ENCODE assay signal across 8 mouse cellular contexts in genomic region chr19:5922119-5922942, GRCm38 (mm10). TPM values are rescaled to one million over a fixed set of nuclear protein-coding genes. Genes with fewer than 3 reads are reported as not detected.
DNase-seq lines count a peak whose midpoint lies in the region; ATAC-seq and TF ChIP-seq lines count a peak whose summit lies in the region.

No protein-coding gene starts in this region.

- ATAC-seq in forebrain, embryonic 13.5 days: no peak
- ATAC-seq in hindbrain, postnatal 0 days: no peak

- no peaks in the 10 kb centered on the region for H3K9me3 ChIP-seq in forebrain, embryonic 10.5 days
- H3K9me3 ChIP-seq in forebrain, embryonic 13.5 days (replicated peaks): no peaks in the 10 kb centered on the region
- no peaks in the 10 kb centered on the region for H3K9me3 ChIP-seq in hindbrain, postnatal 0 days (ENCODE audit: low read length)

- no peak for DNase-seq in forebrain, embryonic 10.5 days (ENCODE audit: extremely low spot score, low spot score)
- DNase-seq in gastrocnemius, adult 18-20 months (ENCODE audit: low spot score): peak; percentile 68
- no peak for DNase-seq in hindbrain, postnatal 0 days (ENCODE audit: low spot score)
- peak; percentile 59 for DNase-seq in lung, postnatal 36 days
- DNase-seq in embryo, embryonic 9.5 days (ENCODE audit: extremely low spot score): no peak
- DNase-seq in frontal cortex, adult 2 months (ENCODE audit: extremely low spot score in 1 of 2, low spot score in 1 of 2): no peak
- DNase-seq in frontal cortex, postnatal 10 days (ENCODE audit: low spot score in 2 of 2): no peak

- no peak overlapping the region; the same call in 1 of the 2 replicates for H3K9ac ChIP-seq in forebrain, embryonic 13.5 days
- peak overlapping the region; percentile 35; the same call in 1 of the 2 replicates for H3K9ac ChIP-seq in hindbrain, postnatal 0 days (replicated peaks; ENCODE audit: low read length)

- peak overlapping the region; percentile 23 for H3K4me3 ChIP-seq in forebrain, embryonic 10.5 days
- no peak overlapping the region for H3K4me3 ChIP-seq in forebrain, embryonic 13.5 days
- no peak overlapping the region; the same call in 1 of the 2 replicates for H3K4me3 ChIP-seq in hindbrain, postnatal 0 days (ENCODE audit: low read length)

- TF ChIP-seq CTCF in hindbrain, postnatal 0 days (IDR thresholded peaks at IDR 0.05; ENCODE audit: low read depth): no peak

- no peak overlapping the region; the same call in 1 of the 2 replicates for H3K4me2 ChIP-seq in forebrain, embryonic 13.5 days
- peak overlapping the region; percentile 10 for H3K4me2 ChIP-seq in hindbrain, postnatal 0 days (ENCODE audit: low read depth, low read length)

- H3K27ac ChIP-seq in forebrain, embryonic 10.5 days: 0 out of 2 replicates have a peak overlapping the region, but pooled peaks have one; percentile 8
- H3K27ac ChIP-seq in forebrain, embryonic 13.5 days: no peak overlapping the region
- H3K27ac ChIP-seq in hindbrain, postnatal 0 days: no peak overlapping the region

- 82% methylated on average over 15 of the region's 15 CpGs for WGBS in forebrain, embryonic 10.5 days
- 84% methylated on average over 15 of the region's 15 CpGs for WGBS in forebrain, embryonic 13.5 days
- WGBS in hindbrain, postnatal 0 days: 78% methylated on average over 15 of the region's 15 CpGs

- peaks cover 41% of the 10 kb centered on the region for H3K4me1 ChIP-seq in forebrain, embryonic 10.5 days
- H3K4me1 ChIP-seq in forebrain, embryonic 13.5 days: peaks cover 28% of the 10 kb centered on the region
- no peaks in the 10 kb centered on the region for H3K4me1 ChIP-seq in hindbrain, postnatal 0 days (ENCODE audit: insufficient read depth, low read length)

- H3K27me3 ChIP-seq in forebrain, embryonic 10.5 days (ENCODE audit: poor library complexity, severe bottlenecking): peaks cover 26% of the 10 kb centered on the region
- H3K27me3 ChIP-seq in forebrain, embryonic 13.5 days: peaks cover 10% of the 10 kb centered on the region
- no peaks in the 10 kb centered on the region for H3K27me3 ChIP-seq in hindbrain, postnatal 0 days (ENCODE audit: insufficient read depth, low read length)

- H3K36me3 ChIP-seq in forebrain, embryonic 10.5 days (replicated peaks): peaks cover 9% of the 10 kb centered on the region
- 0 out of 2 replicates have a peak, but pooled peaks cover 3% of the 10 kb centered on the region for H3K36me3 ChIP-seq in forebrain, embryonic 13.5 days (ENCODE audit: poor library complexity, severe bottlenecking)
- peaks cover 13% of the 10 kb centered on the region for H3K36me3 ChIP-seq in hindbrain, postnatal 0 days (ENCODE audit: insufficient read depth, low read length)

RNA-seq across cellular contexts. Expression of gene Cdc42ep2, which starts 2.3 kb away (rescaled TPM):
- polyA plus RNA-seq in forebrain, embryonic 10.5 days (2016; fragmentation: Nextera tagmentation; extraction: Ambion mirVana): 1.1 and 1.5 TPM in 2 replicates
- polyA plus RNA-seq in forebrain, embryonic 13.5 days (2015; fragmentation: Nextera tagmentation; extraction: Ambion mirVana): 4.2 and 4.6 TPM in 2 replicates
- 10 to 100 TPM in 1 of 2 experiments, 1 to 10 TPM in 1; 8.9 to 11.2 TPM for total RNA-seq in gastrocnemius, adult 18-20 months (2021)
- total RNA-seq in hindbrain, postnatal 0 days (2014; rRNA removed): 22.0 and 28.0 TPM in 2 replicates
- polyA plus RNA-seq in hindbrain, postnatal 0 days (2015; fragmentation: Nextera tagmentation; extraction: Ambion mirVana): 17.4 and 18.0 TPM in 2 replicates
- polyA plus RNA-seq in frontal cortex, adult 2 months (2012; rRNA removed): 7.7 and 9.1 TPM in 2 replicates

RNA-seq across cellular contexts. Expression of gene Dpf2, which starts 9.5 kb away (rescaled TPM):
- 246 and 247 TPM in 2 replicates for polyA plus RNA-seq in forebrain, embryonic 10.5 days (2016; fragmentation: Nextera tagmentation; extraction: Ambion mirVana)
- 147 and 169 TPM in 2 replicates for polyA plus RNA-seq in forebrain, embryonic 13.5 days (2015; fragmentation: Nextera tagmentation; extraction: Ambion mirVana)
- total RNA-seq in gastrocnemius, adult 18-20 months (2021): 10 to 100 TPM; 76.3 to 85.1 TPM
- 61.7 and 77.4 TPM in 2 replicates for total RNA-seq in hindbrain, postnatal 0 days (2014; rRNA removed)
- polyA plus RNA-seq in hindbrain, postnatal 0 days (2015; fragmentation: Nextera tagmentation; extraction: Ambion mirVana): 69.5 and 70.2 TPM in 2 replicates
- 106 and 118 TPM in 2 replicates for polyA plus RNA-seq in frontal cortex, adult 2 months (2012; rRNA removed)

RNA-seq across cellular contexts. Expression of gene Tigd3, which starts 28.4 kb away (rescaled TPM):
- polyA plus RNA-seq in forebrain, embryonic 10.5 days (2016; fragmentation: Nextera tagmentation; extraction: Ambion mirVana): 9.0 and 9.1 TPM in 2 replicates
- 13.1 and 15.5 TPM in 2 replicates for polyA plus RNA-seq in forebrain, embryonic 13.5 days (2015; fragmentation: Nextera tagmentation; extraction: Ambion mirVana)
- under 1 TPM; 0.21 TPM for total RNA-seq in gastrocnemius, adult 18-20 months (2021)
- 7.5 and 10.1 TPM in 2 replicates for total RNA-seq in hindbrain, postnatal 0 days (2014; rRNA removed)
- polyA plus RNA-seq in hindbrain, postnatal 0 days (2015; fragmentation: Nextera tagmentation; extraction: Ambion mirVana): 7.1 and 7.5 TPM in 2 replicates
- polyA plus RNA-seq in frontal cortex, adult 2 months (2012; rRNA removed): 4.6 and 4.9 TPM in 2 replicates

RNA-seq across cellular contexts. Expression of gene Pola2, which starts 41.7 kb away (rescaled TPM):
- polyA plus RNA-seq in forebrain, embryonic 10.5 days (2016; fragmentation: Nextera tagmentation; extraction: Ambion mirVana): 122 and 126 TPM in 2 replicates
- 52.6 and 55.9 TPM in 2 replicates for polyA plus RNA-seq in forebrain, embryonic 13.5 days (2015; fragmentation: Nextera tagmentation; extraction: Ambion mirVana)
- 1 to 10 TPM; 6.2 to 8.7 TPM for total RNA-seq in gastrocnemius, adult 18-20 months (2021)
- 23.4 and 28.9 TPM in 2 replicates for total RNA-seq in hindbrain, postnatal 0 days (2014; rRNA removed)
- polyA plus RNA-seq in hindbrain, postnatal 0 days (2015; fragmentation: Nextera tagmentation; extraction: Ambion mirVana): 19.5 and 21.5 TPM in 2 replicates
- 14.2 and 14.3 TPM in 2 replicates for polyA plus RNA-seq in frontal cortex, adult 2 months (2012; rRNA removed)

RNA-seq across cellular contexts. Expression of gene Slc25a45, which starts 44.7 kb away (rescaled TPM):
- polyA plus RNA-seq in forebrain, embryonic 10.5 days (2016; fragmentation: Nextera tagmentation; extraction: Ambion mirVana): 1.5 and 2.0 TPM in 2 replicates
- 1.2 and 1.4 TPM in 2 replicates for polyA plus RNA-seq in forebrain, embryonic 13.5 days (2015; fragmentation: Nextera tagmentation; extraction: Ambion mirVana)
- under 1 TPM; 0.59 to 0.90 TPM for total RNA-seq in gastrocnemius, adult 18-20 months (2021)
- 2.1 and 6.0 TPM in 2 replicates for total RNA-seq in hindbrain, postnatal 0 days (2014; rRNA removed)
- polyA plus RNA-seq in hindbrain, postnatal 0 days (2015; fragmentation: Nextera tagmentation; extraction: Ambion mirVana): 1.8 and 2.8 TPM in 2 replicates
- polyA plus RNA-seq in frontal cortex, adult 2 months (2012; rRNA removed): 7.8 and 8.7 TPM in 2 replicates

Comparison
In these comparisons a context has a peak if more than half of its experiments do, and no peak if none do; other contexts are left out.
1. DNase-seq: peak in gastrocnemius, adult 18-20 months (single experiment) and lung, postnatal 36 days (single experiment); none in forebrain, embryonic 10.5 days (single experiment), hindbrain, postnatal 0 days (single experiment), embryo, embryonic 9.5 days (single experiment), frontal cortex, adult 2 months (0 of 2) and frontal cortex, postnatal 10 days (0 of 2).